Mouse (Mus musculus): ENCODE data around the gene Caln1. TPM values are rescaled to one million over a fixed set of nuclear protein-coding genes. Genes with fewer than 3 reads are reported as not detected.
"Not testable (repeated sequence)": the region's sequence is repeated elsewhere in the genome, so short reads cannot be mapped to it uniquely, and the experiment has no call there.

The Caln1 gene
- polyA plus RNA-seq, 2 experiments, result not detected

GRCm38 (mm10) chr5:130641881-130642280, 272.6 kb downstream of the Caln1 start:
- Histone ChIP-seq H3K36me3 (replicated peaks; ENCODE audit: control insufficient read depth, insufficient read depth, low read depth) (no peaks in the 10 kb centered on the region), H3K4me3 (ENCODE audit: insufficient read depth in 1 of 2, low read depth in 2 of 2, low read length in 2 of 2) (no peak overlapping the region), H3K27me3 (ENCODE audit: control insufficient read depth, insufficient read depth, low read length) (no peaks in the 10 kb centered on the region), H3K9ac (replicated peaks) (no peak overlapping the region; the same call in 1 of the 2 replicates), H3K4me2 (ENCODE audit: low read depth) (no peak overlapping the region), H3K4me1 (replicated peaks; ENCODE audit: control insufficient read depth in 2 of 2, insufficient read depth in 2 of 2, low read length in 1 of 2) (peaks cover 4 to 16% of the 10 kb centered on the region in 2 experiments), H3K27ac (no peak overlapping the region), H3K9me3 (ENCODE audit: control insufficient read depth, low read length) (no peaks in the 10 kb centered on the region)
- TF ChIP-seq EP300 (IDR thresholded peaks at IDR 0.05; ENCODE audit: low read depth) (no peak), CTCF (IDR thresholded peaks at IDR 0.05; ENCODE audit: low read depth) (no peak)
- 30% methylated on average over 2 of the region's 2 CpGs for WGBS (ENCODE audit: insufficient replicate concordance)
- ATAC-seq (ENCODE audit: insufficient read depth) (peak; percentile 65; the same call in 1 of the 2 replicates), DNase-seq (ENCODE audit: low read depth in 3 of 3, low spot score in 3 of 3) (peak in 1 of 3 experiments; percentile 35)

- H3K27ac ChIP-seq; H3K36me3 ChIP-seq (replicated peaks; ENCODE audit: control insufficient read depth, insufficient read depth, low read depth); H3K9ac ChIP-seq (replicated peaks); H3K9me3 ChIP-seq (ENCODE audit: control insufficient read depth, low read length); H3K4me3 ChIP-seq (ENCODE audit: insufficient read depth in 1 of 2, low read depth in 2 of 2, low read length in 2 of 2); H3K4me2 ChIP-seq (ENCODE audit: low read depth); H3K27me3 ChIP-seq (ENCODE audit: control insufficient read depth, insufficient read depth, low read length): not testable (repeated sequence)
- peaks cover 4 to 16% of the 10 kb centered on the region in 2 experiments for H3K4me1 ChIP-seq (replicated peaks; ENCODE audit: control insufficient read depth in 2 of 2, insufficient read depth in 2 of 2, low read length in 1 of 2)
- DNase-seq (ENCODE audit: low read depth in 3 of 3, low spot score in 3 of 3) (peak in 1 of 3 experiments; percentile 16), ATAC-seq (ENCODE audit: insufficient read depth) (peak; percentile 90)
- peak; percentile 81 for TF ChIP-seq EP300 (IDR thresholded peaks at IDR 0.05; ENCODE audit: low read depth)
- WGBS (ENCODE audit: insufficient replicate concordance), result 44% methylated on average over 2 of the region's 2 CpGs
Measured at GRCm38 (mm10) chr5:130646126-130646525, 276.9 kb downstream of the Caln1 start.

GRCm38 (mm10) chr5:130658141-130658540, 288.9 kb downstream of the Caln1 start:
- ATAC-seq (ENCODE audit: insufficient read depth), result no peak
- DNase-seq (ENCODE audit: low read depth in 3 of 3, low spot score in 3 of 3), result no peak
- Histone ChIP-seq H3K4me1 (replicated peaks; ENCODE audit: control insufficient read depth in 2 of 2, insufficient read depth in 2 of 2, low read length in 1 of 2) (no peaks in the 10 kb centered on the region), H3K36me3 (replicated peaks; ENCODE audit: control insufficient read depth, insufficient read depth, low read depth) (no peaks in the 10 kb centered on the region), H3K4me2 (ENCODE audit: low read depth) (no peak overlapping the region), H3K9me3 (ENCODE audit: control insufficient read depth, low read length) (no peaks in the 10 kb centered on the region), H3K27ac (no peak overlapping the region), H3K27me3 (ENCODE audit: control insufficient read depth, insufficient read depth, low read length) (no peaks in the 10 kb centered on the region), H3K4me3 (ENCODE audit: insufficient read depth in 1 of 2, low read depth in 2 of 2, low read length in 2 of 2) (no peak overlapping the region), H3K9ac (replicated peaks) (no peak overlapping the region)
- TF ChIP-seq CTCF (IDR thresholded peaks at IDR 0.05; ENCODE audit: low read depth), result no peak
- no peak for TF ChIP-seq EP300 (IDR thresholded peaks at IDR 0.05; ENCODE audit: low read depth)
- WGBS (ENCODE audit: insufficient replicate concordance), result 46% methylated on average over 3 of the region's 3 CpGs

- TF ChIP-seq CTCF (IDR thresholded peaks at IDR 0.05; ENCODE audit: low read depth) (no peak), EP300 (IDR thresholded peaks at IDR 0.05; ENCODE audit: low read depth) (no peak)
- no peaks in the 10 kb centered on the region for H3K4me1 ChIP-seq (replicated peaks; ENCODE audit: control insufficient read depth in 2 of 2, insufficient read depth in 2 of 2, low read length in 1 of 2)
- H3K27me3 ChIP-seq (ENCODE audit: control insufficient read depth, insufficient read depth, low read length), result no peaks in the 10 kb centered on the region
- no peak overlapping the region for H3K27ac ChIP-seq
- DNase-seq (ENCODE audit: low read depth in 3 of 3, low spot score in 3 of 3) (no peak), ATAC-seq (ENCODE audit: insufficient read depth) (no peak)
- H3K9me3 ChIP-seq (ENCODE audit: control insufficient read depth, low read length), result no peaks in the 10 kb centered on the region
- no peak overlapping the region for H3K4me2 ChIP-seq (ENCODE audit: low read depth)
- 56% methylated on average over 1 of the region's 1 CpGs for WGBS (ENCODE audit: insufficient replicate concordance)
- H3K4me3 ChIP-seq (ENCODE audit: insufficient read depth in 1 of 2, low read depth in 2 of 2, low read length in 2 of 2), result no peak overlapping the region
- no peaks in the 10 kb centered on the region for H3K36me3 ChIP-seq (replicated peaks; ENCODE audit: control insufficient read depth, insufficient read depth, low read depth)
- H3K9ac ChIP-seq (replicated peaks), result no peak overlapping the region
Measured at GRCm38 (mm10) chr5:130666091-130666490, 296.8 kb downstream of the Caln1 start.

GRCm38 (mm10) chr5:130672588-130672987, 303.3 kb downstream of the Caln1 start:
- DNase-seq (ENCODE audit: low read depth in 3 of 3, low spot score in 3 of 3), result no peak
- Histone ChIP-seq H3K9ac (replicated peaks) (no peak overlapping the region), H3K4me1 (replicated peaks; ENCODE audit: control insufficient read depth in 2 of 2, insufficient read depth in 2 of 2, low read length in 1 of 2) (no peaks in the 10 kb centered on the region), H3K36me3 (replicated peaks; ENCODE audit: control insufficient read depth, insufficient read depth, low read depth) (no peaks in the 10 kb centered on the region), H3K27ac (no peak overlapping the region), H3K27me3 (ENCODE audit: control insufficient read depth, insufficient read depth, low read length) (no peaks in the 10 kb centered on the region), H3K9me3 (ENCODE audit: control insufficient read depth, low read length) (no peaks in the 10 kb centered on the region), H3K4me2 (ENCODE audit: low read depth) (no peak overlapping the region), H3K4me3 (ENCODE audit: insufficient read depth in 1 of 2, low read depth in 2 of 2, low read length in 2 of 2) (no peak overlapping the region)
- 38% methylated on average over 3 of the region's 3 CpGs for WGBS (ENCODE audit: insufficient replicate concordance)
- no peak for ATAC-seq (ENCODE audit: insufficient read depth)
- TF ChIP-seq EP300 (IDR thresholded peaks at IDR 0.05; ENCODE audit: low read depth) (no peak), CTCF (IDR thresholded peaks at IDR 0.05; ENCODE audit: low read depth) (no peak)

Data from liver, embryonic 14.5 days (tissue).